Mouse (Mus musculus): ENCODE measurements around the gene Gm266. TPM values are rescaled to one million over a fixed set of nuclear protein-coding genes. Genes with fewer than 3 reads are reported as not detected.

Gene Gm266
- polyA plus RNA-seq, 1 experiment: not detected

- Histone ChIP-seq H3K27ac (ENCODE audit: insufficient read depth, low read depth, low read length) (no peak overlapping the region), H3K4me1 (ENCODE audit: control insufficient read depth, insufficient read depth, low read length) (peaks cover 16% of the 10 kb centered on the region), H3K4me3 (ENCODE audit: insufficient read depth, low read depth, low read length) (no peak overlapping the region)
- 83% methylated on average over 11 of the region's 11 CpGs for WGBS
- TF ChIP-seq POLR2A (IDR thresholded peaks at IDR 0.05; ENCODE audit: insufficient read depth, low read depth, low read length): no peak
- no peak for TF ChIP-seq CTCF (IDR thresholded peaks at IDR 0.05; ENCODE audit: insufficient read depth, low read depth, low read length)
Observed at GRCm38 (mm10) chr12:111489261-111489865, 3.7 kb upstream of the Gm266 start.

DNA sequence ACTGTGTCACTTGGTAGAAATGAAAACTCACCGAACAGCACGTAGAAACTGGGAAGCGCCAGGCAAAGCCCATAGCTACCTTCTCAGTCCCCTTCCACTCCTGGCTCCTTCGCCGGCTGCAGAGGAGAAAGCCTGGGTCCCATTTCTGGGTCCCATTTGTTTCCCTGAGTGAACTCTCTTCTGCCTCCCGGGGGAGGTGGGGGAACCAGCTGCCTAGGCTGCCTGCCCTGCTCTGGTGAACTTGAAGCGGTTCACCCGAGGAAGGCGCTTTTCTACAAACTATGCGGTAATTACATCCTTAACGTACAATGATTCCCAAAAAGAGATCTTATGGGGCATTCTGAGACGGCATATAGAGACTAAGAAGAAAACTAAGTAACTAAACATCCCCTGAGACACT is 832 bp upstream of the Gm266 start:
- peaks cover 16% of the 10 kb centered on the region for H3K4me1 ChIP-seq (ENCODE audit: control insufficient read depth, insufficient read depth, low read length)
- TF ChIP-seq CTCF (IDR thresholded peaks at IDR 0.05; ENCODE audit: insufficient read depth, low read depth, low read length): no peak
- no peak for TF ChIP-seq POLR2A (IDR thresholded peaks at IDR 0.05; ENCODE audit: insufficient read depth, low read depth, low read length)
- WGBS: 17% methylated on average over 12 of the region's 12 CpGs
- H3K4me3 ChIP-seq (ENCODE audit: insufficient read depth, low read depth, low read length): no peak overlapping the region
- no peak overlapping the region for H3K27ac ChIP-seq (ENCODE audit: insufficient read depth, low read depth, low read length)

DNA sequence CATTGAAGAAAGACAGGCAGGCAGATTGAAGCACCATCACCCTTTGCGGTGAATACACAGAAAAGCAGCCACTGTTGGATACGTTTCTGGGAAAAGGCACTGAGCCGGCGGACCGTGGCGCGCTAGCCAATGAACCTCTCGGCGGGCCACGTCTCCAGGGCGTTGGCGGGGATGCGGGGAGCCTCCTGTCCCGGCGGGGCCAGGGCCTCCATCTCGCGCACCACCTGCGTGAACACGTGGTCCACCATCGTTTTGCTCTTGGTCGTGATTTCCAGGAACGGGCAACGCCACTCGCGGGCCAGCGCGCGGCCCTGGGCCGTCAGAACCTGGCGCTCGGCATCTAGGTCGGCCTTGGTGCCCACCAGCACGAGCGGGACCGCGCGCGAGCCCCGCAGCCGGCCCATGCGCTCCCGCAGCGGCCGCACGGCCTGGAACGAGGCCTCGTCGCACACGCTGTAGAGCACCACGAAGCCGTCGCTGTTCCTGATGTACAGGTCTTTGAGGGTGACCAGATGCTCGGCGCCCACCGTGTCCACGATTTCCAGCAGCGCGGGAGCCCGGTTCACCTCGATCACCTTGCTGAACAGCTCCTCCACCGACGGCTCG is 474 bp downstream of the Gm266 start:
- 2% methylated on average over 63 of the region's 63 CpGs for WGBS
- TF ChIP-seq CTCF (IDR thresholded peaks at IDR 0.05; ENCODE audit: insufficient read depth, low read depth, low read length) (no peak), POLR2A (IDR thresholded peaks at IDR 0.05; ENCODE audit: insufficient read depth, low read depth, low read length) (no peak)
- Histone ChIP-seq H3K4me3 (ENCODE audit: insufficient read depth, low read depth, low read length) (peak overlapping the region; percentile 29), H3K27ac (ENCODE audit: insufficient read depth, low read depth, low read length) (no peak overlapping the region), H3K4me1 (ENCODE audit: control insufficient read depth, insufficient read depth, low read length) (peaks cover 16% of the 10 kb centered on the region)

GRCm38 (mm10) chr12:111479917-111480316 is 5.7 kb downstream of the Gm266 start:
- no peak overlapping the region for H3K4me3 ChIP-seq (ENCODE audit: insufficient read depth, low read depth, low read length)
- H3K4me1 ChIP-seq (ENCODE audit: control insufficient read depth, insufficient read depth, low read length): peaks cover 5% of the 10 kb centered on the region
- no peak overlapping the region for H3K27ac ChIP-seq (ENCODE audit: insufficient read depth, low read depth, low read length)
- no peak for TF ChIP-seq POLR2A (IDR thresholded peaks at IDR 0.05; ENCODE audit: insufficient read depth, low read depth, low read length)
- TF ChIP-seq CTCF (IDR thresholded peaks at IDR 0.05; ENCODE audit: insufficient read depth, low read depth, low read length): no peak
- WGBS: 83% methylated on average over 2 of the region's 2 CpGs

DNA sequence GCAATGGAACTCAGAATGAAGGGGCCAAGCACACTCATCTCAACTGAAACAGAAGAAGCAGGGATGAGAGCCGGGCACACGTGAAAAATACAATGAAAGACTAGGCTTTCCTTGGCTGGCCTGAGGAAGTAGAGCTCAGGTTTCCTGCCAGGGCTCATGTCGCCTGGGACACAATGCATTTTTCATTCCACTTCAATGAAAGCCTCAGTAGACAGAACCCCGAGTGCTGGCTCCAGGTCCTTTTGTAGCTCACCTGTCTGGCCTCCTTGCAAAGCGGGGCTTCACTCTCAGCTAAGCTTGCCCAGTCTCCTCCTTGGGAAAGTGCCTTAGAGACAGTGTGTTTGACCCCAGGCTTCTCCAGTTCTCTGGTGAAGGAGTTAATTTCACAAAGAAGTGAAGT is 6.7 kb downstream of the Gm266 start:
- peaks cover 7% of the 10 kb centered on the region for H3K4me1 ChIP-seq (ENCODE audit: control insufficient read depth, insufficient read depth, low read length)
- WGBS: 72% methylated on average over 5 of the region's 5 CpGs
- no peak overlapping the region for H3K4me3 ChIP-seq (ENCODE audit: insufficient read depth, low read depth, low read length)
- H3K27ac ChIP-seq (ENCODE audit: insufficient read depth, low read depth, low read length): no peak overlapping the region
- TF ChIP-seq POLR2A (IDR thresholded peaks at IDR 0.05; ENCODE audit: insufficient read depth, low read depth, low read length) (no peak), CTCF (IDR thresholded peaks at IDR 0.05; ENCODE audit: insufficient read depth, low read depth, low read length) (no peak)

DNA sequence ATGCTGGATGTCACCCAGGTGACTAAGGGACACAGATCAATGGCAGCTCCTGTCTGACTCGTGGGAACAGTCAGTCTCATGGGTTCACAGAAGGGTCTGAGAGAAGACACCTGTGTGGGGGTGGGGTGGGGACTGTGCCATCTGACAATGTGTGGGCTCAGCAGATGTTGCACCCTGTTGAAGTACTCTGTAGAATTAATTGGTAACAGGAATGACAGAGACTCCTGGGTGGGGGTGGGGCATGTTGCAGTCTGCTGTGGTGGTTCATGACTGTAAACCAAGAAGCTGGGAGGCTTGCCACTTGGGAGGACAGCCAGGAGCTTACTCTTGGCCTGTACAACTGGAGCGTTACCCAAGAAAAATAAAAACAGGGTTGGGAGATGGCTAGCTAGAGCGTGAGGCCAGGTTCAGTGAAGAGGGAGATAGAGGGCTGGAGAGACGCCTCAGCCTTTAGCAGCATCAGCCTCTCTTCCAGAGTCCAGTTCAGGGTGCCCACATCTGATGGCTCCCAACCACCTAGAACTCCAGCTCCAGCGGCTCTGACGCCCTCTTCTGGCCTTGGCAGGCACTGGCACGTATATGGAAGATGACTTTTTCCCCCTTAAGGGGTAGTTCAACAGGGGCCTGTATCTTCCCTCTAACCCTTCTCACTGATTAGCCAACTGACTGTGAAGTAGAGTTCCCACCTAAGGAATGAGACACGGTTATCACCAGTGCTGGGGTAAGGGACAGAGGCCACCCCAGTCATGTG is 10.6 kb downstream of the Gm266 start:
- H3K27ac ChIP-seq (ENCODE audit: insufficient read depth, low read depth, low read length): no peak overlapping the region
- WGBS: 48% methylated on average over 8 of the region's 8 CpGs
- H3K4me1 ChIP-seq (ENCODE audit: control insufficient read depth, insufficient read depth, low read length): peaks cover 9% of the 10 kb centered on the region
- no peak overlapping the region for H3K4me3 ChIP-seq (ENCODE audit: insufficient read depth, low read depth, low read length)
- TF ChIP-seq CTCF (IDR thresholded peaks at IDR 0.05; ENCODE audit: insufficient read depth, low read depth, low read length) (no peak), POLR2A (IDR thresholded peaks at IDR 0.05; ENCODE audit: insufficient read depth, low read depth, low read length) (no peak)

DNA sequence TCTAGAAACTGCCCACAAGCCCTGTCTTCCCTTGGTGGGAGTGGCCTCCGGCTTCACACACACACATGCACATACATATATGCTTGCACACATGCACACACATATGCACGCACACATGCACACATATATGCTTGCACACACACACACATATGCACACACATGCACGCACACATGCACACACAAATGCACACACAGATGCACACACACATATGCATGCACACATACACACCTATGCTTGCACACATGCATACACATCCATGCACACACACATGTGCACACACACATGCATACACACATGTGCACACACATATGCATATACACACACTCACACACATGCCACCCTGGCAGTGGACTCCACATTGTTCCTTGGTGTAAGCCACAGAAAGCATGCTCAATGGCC is 11.2 kb downstream of the Gm266 start:
- TF ChIP-seq CTCF (IDR thresholded peaks at IDR 0.05; ENCODE audit: insufficient read depth, low read depth, low read length) (no peak), POLR2A (IDR thresholded peaks at IDR 0.05; ENCODE audit: insufficient read depth, low read depth, low read length) (no peak)
- Histone ChIP-seq H3K4me3 (ENCODE audit: insufficient read depth, low read depth, low read length) (no peak overlapping the region), H3K4me1 (ENCODE audit: control insufficient read depth, insufficient read depth, low read length) (peaks cover 9% of the 10 kb centered on the region), H3K27ac (ENCODE audit: insufficient read depth, low read depth, low read length) (no peak overlapping the region)
- WGBS: 99% methylated on average over 3 of the region's 3 CpGs

GRCm38 (mm10) chr12:111472886-111473285 is 12.7 kb downstream of the Gm266 start:
- Histone ChIP-seq H3K4me1 (ENCODE audit: control insufficient read depth, insufficient read depth, low read length) (peaks cover 9% of the 10 kb centered on the region), H3K27ac (ENCODE audit: insufficient read depth, low read depth, low read length) (no peak overlapping the region), H3K4me3 (ENCODE audit: insufficient read depth, low read depth, low read length) (no peak overlapping the region)
- whole genome bisulfite sequencing: 64% methylated on average over 5 of the region's 5 CpGs
- TF ChIP-seq POLR2A (IDR thresholded peaks at IDR 0.05; ENCODE audit: insufficient read depth, low read depth, low read length): no peak
- no peak for TF ChIP-seq CTCF (IDR thresholded peaks at IDR 0.05; ENCODE audit: insufficient read depth, low read depth, low read length)

DNA sequence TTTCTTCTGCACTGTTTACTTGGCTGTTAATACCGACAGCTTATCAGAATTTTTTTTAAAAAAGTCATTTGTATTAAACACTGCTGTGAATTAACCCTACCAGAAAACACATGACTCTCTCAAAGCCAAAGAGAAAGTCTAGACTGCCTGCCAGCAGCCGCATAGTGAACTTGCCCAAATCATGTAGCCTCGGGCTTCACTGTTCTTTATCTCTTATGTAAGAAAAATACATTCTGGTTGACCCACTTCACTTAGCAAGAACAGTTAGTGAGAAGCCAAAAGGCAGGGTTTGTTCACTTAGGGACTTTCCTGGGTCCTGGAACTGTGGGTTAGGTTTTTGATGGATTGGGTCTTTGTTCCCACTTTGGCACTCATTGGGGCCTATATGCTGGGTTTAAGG is 13.9 kb downstream of the Gm266 start:
- H3K4me3 ChIP-seq (ENCODE audit: insufficient read depth, low read depth, low read length): no peak overlapping the region
- no peak overlapping the region for H3K27ac ChIP-seq (ENCODE audit: insufficient read depth, low read depth, low read length)
- TF ChIP-seq CTCF (IDR thresholded peaks at IDR 0.05; ENCODE audit: insufficient read depth, low read depth, low read length) (no peak), POLR2A (IDR thresholded peaks at IDR 0.05; ENCODE audit: insufficient read depth, low read depth, low read length) (no peak)
- peaks cover 9% of the 10 kb centered on the region for H3K4me1 ChIP-seq (ENCODE audit: control insufficient read depth, insufficient read depth, low read length)
- WGBS: 77% methylated on average over 3 of the region's 3 CpGs

Data from olfactory bulb, adult 2 months (tissue).